Mouse (Mus musculus) olfactory bulb, adult 2 months (tissue): ENCODE results near the gene Slc35e2.

Experiments used
- CTCF ChIP-seq: fragments of 200-500 bp; IDR thresholded peaks from 2 replicates; pipeline ENCODE4 v1.5.1; 2012; ENCODE audit warnings: low read depth, mild to moderate bottlenecking, low read length, moderate library complexity; ENCODE audit not compliant: insufficient read depth
- POLR2A ChIP-seq: fragments of 200-500 bp; IDR thresholded peaks from 2 replicates; pipeline ENCODE4 v1.6.1; 2012; ENCODE audit warnings: mild to moderate bottlenecking, low read depth, low read length, moderate library complexity; ENCODE audit not compliant: insufficient read depth

- no peak for TF ChIP-seq POLR2A
- TF ChIP-seq CTCF: no peak; the same call in 1 of the 2 replicates
Observed at GRCm38 (mm10) chr4:155652283-155653085, 51.3 kb downstream of the Slc35e2 start.
